Mouse (Mus musculus): Measurements from ENCODE around the gene Upk1b. TPM values are rescaled to one million over a fixed set of nuclear protein-coding genes. Genes with fewer than 3 reads are reported as not detected.

Upk1b gene
- polyA plus RNA-seq, 1 experiment from 2014 or later, result 30.6 TPM

GRCm38 (mm10) chr16:38758104-38758861, 41.8 kb downstream of the Upk1b start:
- H3K36me3 ChIP-seq (ENCODE audit: control insufficient read depth, insufficient read depth, low read length), result peaks cover 4% of the 10 kb centered on the region; the same call in 1 of the 2 replicates
- H3K9ac ChIP-seq (ENCODE audit: low read depth, low read length), result no peak overlapping the region
- no peak overlapping the region for H3K4me3 ChIP-seq (ENCODE audit: low read depth, low read length)
- no peaks in the 10 kb centered on the region for H3K9me3 ChIP-seq (replicated peaks; ENCODE audit: control insufficient read depth, low read length)
- H3K27ac ChIP-seq (ENCODE audit: low read depth, low read length), result no peak overlapping the region
- no peak for ATAC-seq (replicated peaks; ENCODE audit: insufficient number of reproducible peaks, low FRiP score, low TSS enrichment)
- H3K4me2 ChIP-seq, result no peak overlapping the region
- WGBS (ENCODE audit: insufficient replicate concordance), result 82% methylated on average over 12 of the region's 12 CpGs
- no peaks in the 10 kb centered on the region for H3K27me3 ChIP-seq (ENCODE audit: control insufficient read depth, insufficient read depth, low read length)
- H3K4me1 ChIP-seq (ENCODE audit: control insufficient read depth, insufficient read depth, low read length), result peaks cover 13% of the 10 kb centered on the region

DNA sequence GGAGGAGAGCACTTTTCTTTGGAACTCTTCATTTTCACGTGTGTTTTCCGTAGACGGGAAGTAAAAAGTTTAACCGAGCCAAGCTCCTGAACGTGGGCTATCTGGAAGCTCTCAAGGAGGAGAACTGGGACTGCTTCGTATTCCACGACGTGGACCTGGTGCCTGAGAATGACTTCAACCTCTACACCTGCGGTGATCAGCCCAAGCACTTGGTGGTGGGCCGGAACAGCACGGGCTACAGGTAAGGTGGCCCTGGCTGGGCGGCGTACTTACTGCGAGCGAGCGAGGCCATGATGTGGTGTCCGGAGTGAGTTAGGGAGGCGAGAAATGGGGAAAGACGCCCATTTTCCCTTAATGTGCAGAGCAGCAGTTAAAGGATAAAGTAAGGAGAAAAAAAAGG, 42.5 kb downstream of the Upk1b start:
- Histone ChIP-seq H3K4me2 (no peak overlapping the region), H3K4me1 (ENCODE audit: control insufficient read depth, insufficient read depth, low read length) (peaks cover 20% of the 10 kb centered on the region), H3K9me3 (replicated peaks; ENCODE audit: control insufficient read depth, low read length) (no peaks in the 10 kb centered on the region), H3K9ac (ENCODE audit: low read depth, low read length) (no peak overlapping the region), H3K27ac (ENCODE audit: low read depth, low read length) (no peak overlapping the region), H3K36me3 (ENCODE audit: control insufficient read depth, insufficient read depth, low read length) (peaks cover 4% of the 10 kb centered on the region; the same call in 1 of the 2 replicates), H3K27me3 (ENCODE audit: control insufficient read depth, insufficient read depth, low read length) (no peaks in the 10 kb centered on the region), H3K4me3 (ENCODE audit: low read depth, low read length) (no peak overlapping the region)
- 91% methylated on average over 19 of the region's 19 CpGs for WGBS (ENCODE audit: insufficient replicate concordance)
- ATAC-seq (replicated peaks; ENCODE audit: insufficient number of reproducible peaks, low FRiP score, low TSS enrichment), result no peak

DNA sequence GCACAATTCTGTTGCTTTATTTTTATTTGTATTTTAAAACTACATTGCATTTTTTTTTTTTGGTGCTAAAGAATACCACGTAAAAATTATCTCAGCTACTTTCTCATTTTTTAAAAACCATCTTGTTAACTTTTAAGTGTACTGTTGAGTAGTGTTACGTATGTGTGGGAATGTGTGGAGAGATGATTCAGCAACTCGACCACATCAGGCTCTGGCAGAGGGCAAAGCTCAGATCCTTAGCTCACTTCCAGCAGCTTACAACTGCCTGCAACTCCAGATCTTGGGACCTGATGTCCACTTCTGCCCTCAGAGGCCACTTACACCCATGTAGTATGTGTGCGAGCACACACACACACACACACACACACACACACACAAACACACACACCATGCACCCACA, 43.6 kb downstream of the Upk1b start:
- Histone ChIP-seq H3K27ac (ENCODE audit: low read depth, low read length) (peak overlapping the region; percentile 81), H3K4me3 (ENCODE audit: low read depth, low read length) (no peak overlapping the region), H3K27me3 (ENCODE audit: control insufficient read depth, insufficient read depth, low read length) (no peaks in the 10 kb centered on the region), H3K9ac (ENCODE audit: low read depth, low read length) (no peak overlapping the region), H3K36me3 (ENCODE audit: control insufficient read depth, insufficient read depth, low read length) (peaks cover 4% of the 10 kb centered on the region; the same call in 1 of the 2 replicates), H3K9me3 (replicated peaks; ENCODE audit: control insufficient read depth, low read length) (no peaks in the 10 kb centered on the region), H3K4me1 (ENCODE audit: control insufficient read depth, insufficient read depth, low read length) (peaks cover 22% of the 10 kb centered on the region), H3K4me2 (no peak overlapping the region)
- WGBS (ENCODE audit: insufficient replicate concordance), result 53% methylated on average over 4 of the region's 4 CpGs
- no peak for ATAC-seq (replicated peaks; ENCODE audit: insufficient number of reproducible peaks, low FRiP score, low TSS enrichment)

- Histone ChIP-seq H3K9me3 (replicated peaks; ENCODE audit: control insufficient read depth, low read length) (no peaks in the 10 kb centered on the region), H3K36me3 (ENCODE audit: control insufficient read depth, insufficient read depth, low read length) (peaks cover 4% of the 10 kb centered on the region; the same call in 1 of the 2 replicates), H3K4me2 (peak overlapping the region; percentile 16; the same call in 1 of the 2 replicates), H3K27me3 (ENCODE audit: control insufficient read depth, insufficient read depth, low read length) (no peaks in the 10 kb centered on the region), H3K4me3 (ENCODE audit: low read depth, low read length) (no peak overlapping the region), H3K27ac (ENCODE audit: low read depth, low read length) (peak overlapping the region; percentile 81), H3K9ac (ENCODE audit: low read depth, low read length) (no peak overlapping the region), H3K4me1 (ENCODE audit: control insufficient read depth, insufficient read depth, low read length) (peaks cover 22% of the 10 kb centered on the region)
- WGBS (ENCODE audit: insufficient replicate concordance), result 31% methylated on average over 5 of the region's 5 CpGs
- ATAC-seq (replicated peaks; ENCODE audit: insufficient number of reproducible peaks, low FRiP score, low TSS enrichment), result no peak
These were observed 44.0 kb downstream of the Upk1b start for GRCm38 (mm10) chr16:38756177-38756503.

DNA sequence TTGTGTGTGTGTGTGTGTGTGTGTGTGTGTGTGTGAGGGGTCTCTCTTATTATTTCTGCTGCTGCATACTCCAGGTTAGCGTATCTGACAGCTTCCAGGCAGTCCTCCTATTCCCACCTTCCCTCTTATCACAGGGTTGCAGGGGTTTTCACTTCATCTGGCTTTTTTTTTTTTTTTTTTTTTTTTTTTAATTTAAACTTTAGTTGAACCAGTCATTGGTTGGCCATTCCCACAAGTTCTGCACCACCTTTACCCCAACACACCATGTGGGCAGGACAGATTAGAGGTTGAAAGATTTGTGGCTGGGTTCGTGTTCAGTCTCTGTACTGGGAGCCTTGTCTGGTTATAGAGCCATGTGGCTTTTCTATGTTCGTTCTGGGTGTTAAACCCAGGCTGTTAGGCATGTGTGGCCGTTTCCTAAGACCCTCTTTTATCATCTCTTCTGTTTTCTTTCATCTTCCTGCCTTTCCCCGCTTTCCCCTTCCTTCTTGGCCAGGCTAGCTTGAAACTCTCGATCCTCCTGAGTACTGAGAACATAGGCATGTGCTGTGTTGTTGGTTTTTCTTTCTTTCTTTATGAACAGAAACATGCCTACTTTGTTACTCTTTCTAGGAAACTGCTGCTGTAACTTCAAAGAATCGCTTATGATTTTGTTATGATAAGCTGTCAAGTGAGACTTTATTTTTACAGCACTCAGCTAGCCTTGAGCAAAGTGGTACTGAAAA, 44.5 kb downstream of the Upk1b start:
- Histone ChIP-seq H3K27me3 (ENCODE audit: control insufficient read depth, insufficient read depth, low read length) (no peaks in the 10 kb centered on the region), H3K9ac (ENCODE audit: low read depth, low read length) (no peak overlapping the region), H3K4me2 (peak overlapping the region; percentile 16; the same call in 1 of the 2 replicates), H3K9me3 (replicated peaks; ENCODE audit: control insufficient read depth, low read length) (no peaks in the 10 kb centered on the region), H3K4me1 (ENCODE audit: control insufficient read depth, insufficient read depth, low read length) (peaks cover 22% of the 10 kb centered on the region), H3K4me3 (ENCODE audit: low read depth, low read length) (no peak overlapping the region), H3K36me3 (ENCODE audit: control insufficient read depth, insufficient read depth, low read length) (peaks cover 4% of the 10 kb centered on the region; the same call in 1 of the 2 replicates), H3K27ac (ENCODE audit: low read depth, low read length) (peak overlapping the region; percentile 81)
- WGBS (ENCODE audit: insufficient replicate concordance), result 38% methylated on average over 7 of the region's 7 CpGs
- ATAC-seq (replicated peaks; ENCODE audit: insufficient number of reproducible peaks, low FRiP score, low TSS enrichment), result peak; percentile 66

DNA sequence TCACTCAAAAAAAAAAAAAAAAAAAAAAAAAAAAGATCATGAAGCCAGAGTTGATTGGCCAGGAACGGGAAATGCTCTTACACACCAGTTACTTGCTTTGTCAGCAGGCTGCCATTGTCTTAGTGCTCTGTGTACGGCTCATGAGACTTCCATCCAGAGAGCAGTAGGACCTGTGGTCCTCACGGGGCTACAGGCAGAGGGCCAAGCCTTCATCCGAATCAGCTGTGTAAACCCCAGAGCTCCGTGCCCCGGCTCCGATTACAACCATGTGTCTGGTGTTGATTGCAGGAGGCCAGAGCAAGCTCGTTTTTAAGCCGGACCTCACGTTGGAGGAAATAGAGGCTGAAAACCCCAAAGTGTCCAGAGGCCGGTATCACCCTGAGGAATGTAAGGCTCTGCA, 46.5 kb downstream of the Upk1b start:
- Histone ChIP-seq H3K9me3 (replicated peaks; ENCODE audit: control insufficient read depth, low read length) (no peaks in the 10 kb centered on the region), H3K36me3 (ENCODE audit: control insufficient read depth, insufficient read depth, low read length) (peaks cover 4% of the 10 kb centered on the region; the same call in 1 of the 2 replicates), H3K4me1 (ENCODE audit: control insufficient read depth, insufficient read depth, low read length) (peaks cover 22% of the 10 kb centered on the region), H3K4me3 (ENCODE audit: low read depth, low read length) (no peak overlapping the region), H3K27me3 (ENCODE audit: control insufficient read depth, insufficient read depth, low read length) (no peaks in the 10 kb centered on the region), H3K27ac (ENCODE audit: low read depth, low read length) (peak overlapping the region; percentile 24; the same call in 1 of the 2 replicates), H3K4me2 (no peak overlapping the region; the same call in 1 of the 2 replicates), H3K9ac (ENCODE audit: low read depth, low read length) (no peak overlapping the region)
- ATAC-seq (replicated peaks; ENCODE audit: insufficient number of reproducible peaks, low FRiP score, low TSS enrichment), result peak; percentile 23; the same call in 1 of the 2 replicates
- WGBS (ENCODE audit: insufficient replicate concordance), result 36% methylated on average over 11 of the region's 11 CpGs

GRCm38 (mm10) chr16:38750803-38751202, 49.3 kb downstream of the Upk1b start:
- Histone ChIP-seq H3K27ac (ENCODE audit: low read depth, low read length) (no peak overlapping the region), H3K9me3 (replicated peaks; ENCODE audit: control insufficient read depth, low read length) (no peaks in the 10 kb centered on the region), H3K4me1 (ENCODE audit: control insufficient read depth, insufficient read depth, low read length) (peaks cover 17% of the 10 kb centered on the region), H3K36me3 (ENCODE audit: control insufficient read depth, insufficient read depth, low read length) (no peaks in the 10 kb centered on the region), H3K9ac (ENCODE audit: low read depth, low read length) (no peak overlapping the region), H3K4me2 (no peak overlapping the region), H3K4me3 (ENCODE audit: low read depth, low read length) (no peak overlapping the region), H3K27me3 (ENCODE audit: control insufficient read depth, insufficient read depth, low read length) (no peaks in the 10 kb centered on the region)
- no peak for ATAC-seq (replicated peaks; ENCODE audit: insufficient number of reproducible peaks, low FRiP score, low TSS enrichment)
- 75% methylated on average over 6 of the region's 6 CpGs for WGBS (ENCODE audit: insufficient replicate concordance)

DNA sequence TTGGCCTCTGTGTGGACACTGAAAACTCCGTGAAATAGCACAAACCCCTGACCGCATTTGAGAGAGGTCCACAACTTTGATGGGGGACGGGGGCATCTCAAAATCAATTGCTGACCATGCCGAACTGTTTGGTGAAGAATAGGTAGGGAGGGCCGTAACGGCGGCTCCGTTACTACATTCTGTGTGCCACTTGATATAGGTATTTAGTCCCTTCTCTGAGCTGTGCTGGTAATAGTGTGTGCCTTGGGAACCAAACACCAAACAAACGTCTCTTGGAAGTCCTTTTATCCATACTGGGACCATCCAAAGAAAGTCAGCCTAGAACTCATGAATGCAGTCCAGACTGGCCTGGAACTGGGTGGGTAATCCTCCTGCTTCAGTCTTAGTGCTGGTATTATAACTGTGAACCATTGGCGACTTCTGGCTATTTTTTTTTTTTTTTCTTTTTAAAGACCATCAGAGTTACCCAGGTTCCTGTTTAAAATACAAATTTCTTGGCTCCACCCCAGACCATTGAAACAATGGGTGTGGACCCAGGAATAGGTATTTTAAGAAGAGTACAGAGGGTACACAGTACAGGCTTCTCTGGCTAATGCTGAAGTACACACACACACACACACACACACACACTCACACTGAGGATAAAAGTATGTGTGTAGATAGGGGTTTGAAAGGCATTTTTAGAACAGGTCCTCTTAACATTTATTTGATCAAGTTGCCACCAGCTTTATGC, 56.0 kb downstream of the Upk1b start:
- 87% methylated on average over 10 of the region's 10 CpGs for WGBS (ENCODE audit: insufficient replicate concordance)
- no peaks in the 10 kb centered on the region for H3K36me3 ChIP-seq (ENCODE audit: control insufficient read depth, insufficient read depth, low read length)
- peak overlapping the region; percentile 19; the same call in 1 of the 2 replicates for H3K4me2 ChIP-seq
- no peak overlapping the region for H3K27ac ChIP-seq (ENCODE audit: low read depth, low read length)
- no peaks in the 10 kb centered on the region for H3K27me3 ChIP-seq (ENCODE audit: control insufficient read depth, insufficient read depth, low read length)
- no peak for ATAC-seq (replicated peaks; ENCODE audit: insufficient number of reproducible peaks, low FRiP score, low TSS enrichment)
- no peak overlapping the region for H3K4me3 ChIP-seq (ENCODE audit: low read depth, low read length)
- H3K9ac ChIP-seq (ENCODE audit: low read depth, low read length), result no peak overlapping the region
- no peaks in the 10 kb centered on the region for H3K4me1 ChIP-seq (ENCODE audit: control insufficient read depth, insufficient read depth, low read length)
- no peaks in the 10 kb centered on the region for H3K9me3 ChIP-seq (replicated peaks; ENCODE audit: control insufficient read depth, low read length)
